Mouse (Mus musculus) embryo, embryonic 10.5 days (tissue): ENCODE data around the gene Proz.
"Not testable (repeated sequence)": the region's sequence is repeated elsewhere in the genome, so short reads cannot be mapped to it uniquely, and the experiment has no call there.

ENCODE experiments used
- DNase-seq: peaks from one replicate; pipeline ENCODE4 v3.0.0-alpha.2; 2015; ENCODE audit warnings: low spot score

Gene Proz

GRCm38 (mm10) chr8:13060441-13061150, at the start of gene Proz:
Gene Proz (plus strand): TSS chr8:13060914.
- no peak for DNase-seq

- DNase-seq = no peak
These were observed 41.2 kb upstream of the Proz start for GRCm38 (mm10) chr8:13019560-13019959.

- DNase-seq = no peak
These were observed 38.9 kb upstream of the Proz start for GRCm38 (mm10) chr8:13021830-13022229.

GRCm38 (mm10) chr8:13025487-13026224, 35.1 kb upstream of the Proz start, which contains the start of gene F7:
Gene F7 (plus strand): TSS chr8:13026034.
- peak; percentile 36 for DNase-seq

- no peak for DNase-seq
These were observed 33.1 kb upstream of the Proz start for GRCm38 (mm10) chr8:13027615-13028014.

GRCm38 (mm10) chr8:13028482-13028881, 32.2 kb upstream of the Proz start:
- DNase-seq = no peak

GRCm38 (mm10) chr8:13036346-13036812, 24.3 kb upstream of the Proz start:
- DNase-seq = no peak

- DNase-seq = no peak
These were observed 23.7 kb upstream of the Proz start, which contains the start of gene F10 for GRCm38 (mm10) chr8:13037015-13037414. Gene F10 (plus strand): TSS chr8:13037308.

GRCm38 (mm10) chr8:13037569-13037968, 23.1 kb upstream of the Proz start:
- no peak for DNase-seq

GRCm38 (mm10) chr8:13039054-13039453, 21.7 kb upstream of the Proz start:
- DNase-seq = no peak

GRCm38 (mm10) chr8:13041459-13041858, 19.3 kb upstream of the Proz start:
- DNase-seq = no peak

- no peak for DNase-seq
These were observed 13.1 kb upstream of the Proz start for GRCm38 (mm10) chr8:13047652-13048051.

GRCm38 (mm10) chr8:13050550-13050949, 10.2 kb upstream of the Proz start:
- DNase-seq = no peak

GRCm38 (mm10) chr8:13057351-13057750, 3.4 kb upstream of the Proz start:
- DNase-seq = no peak

- no peak for DNase-seq
These were observed 2.4 kb downstream of the Proz start for GRCm38 (mm10) chr8:13063112-13063511.

GRCm38 (mm10) chr8:13073255-13073654, 12.5 kb downstream of the Proz start:
- no peak for DNase-seq

- no peak for DNase-seq
These were observed 14.3 kb downstream of the Proz start for GRCm38 (mm10) chr8:13075044-13075443.

GRCm38 (mm10) chr8:13075579-13075978, 14.9 kb downstream of the Proz start:
- DNase-seq = not testable (repeated sequence)

- DNase-seq = no peak
These were observed 16.8 kb downstream of the Proz start for GRCm38 (mm10) chr8:13077542-13077941.

- DNase-seq = peak; percentile 90
These were observed 44.0 kb downstream of the Proz start for GRCm38 (mm10) chr8:13104691-13105086.

- peak; percentile 98 for DNase-seq
These were observed 44.6 kb downstream of the Proz start, which contains the start of the genes Pcid2 and Cul4a for GRCm38 (mm10) chr8:13105087-13105881. Gene Pcid2 (minus strand): TSS chr8:13105459. Gene Cul4a (plus strand): TSS chr8:13105621.

- peak; percentile 44 for DNase-seq
These were observed 45.3 kb downstream of the Proz start for GRCm38 (mm10) chr8:13105908-13106551.
